ENCODE assay signal across 8 mouse cellular contexts in the genomic region with DNA sequence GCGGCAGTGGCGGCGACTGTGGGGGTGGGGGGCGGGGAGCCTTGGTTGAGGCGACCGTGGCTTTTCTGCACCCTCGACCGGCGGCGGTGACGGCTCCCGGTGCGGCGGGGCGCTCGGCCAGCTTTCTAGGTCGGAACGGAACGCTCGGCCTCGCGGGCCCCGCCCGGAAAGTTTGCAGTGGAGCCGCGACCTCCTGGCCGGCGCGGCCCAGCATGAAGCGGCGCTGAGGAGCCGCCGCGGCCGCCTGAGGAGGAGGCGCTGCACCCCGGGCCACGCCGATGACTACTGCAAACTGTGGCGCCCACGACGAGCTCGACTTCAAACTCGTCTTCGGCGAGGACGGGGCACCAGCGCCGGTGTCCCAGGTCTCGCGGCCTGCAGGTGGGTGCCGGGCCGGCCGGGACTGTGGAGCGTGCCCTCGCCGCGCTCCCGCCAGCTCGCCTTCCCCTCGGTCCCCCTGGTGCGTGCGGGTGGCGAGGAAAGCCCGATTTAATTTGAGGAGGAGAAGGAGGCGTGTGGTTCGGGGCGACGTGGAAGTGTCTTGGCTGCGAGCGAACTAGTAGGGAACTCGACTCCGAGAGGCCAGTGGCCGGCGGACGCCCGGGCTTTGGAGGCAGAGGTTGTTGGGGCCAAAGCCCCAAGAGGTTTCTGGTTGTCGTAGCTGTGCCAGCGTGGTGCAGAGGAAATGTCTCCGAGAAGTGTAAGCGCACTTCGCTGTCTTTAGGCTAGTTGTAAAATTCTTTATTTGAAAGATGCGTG. TPM values are rescaled to one million over a fixed set of nuclear protein-coding genes. Genes with fewer than 3 reads are reported as not detected.
DNase-seq lines count a peak whose midpoint lies in the region; ATAC-seq lines count a peak whose summit lies in the region.

No protein-coding gene starts in this region.

- under 1% methylated on average over 79 of the region's 83 CpGs for WGBS in liver, embryonic 16.5 days (ENCODE audit: insufficient replicate concordance)
- under 1% methylated on average over 64 of the region's 83 CpGs for WGBS in neural tube, embryonic 11.5 days

- intact Hi-C loops in left cerebral cortex, postnatal 25 days (cut with DNase I) = loop anchor here (1.0 kb wide), 1 partner anchor 48 kb away; a partner anchor contains a TSS

- H3K36me3 ChIP-seq in liver, embryonic 16.5 days (ENCODE audit: control insufficient read depth, insufficient read depth) = no peaks in the 10 kb centered on the region
- no peaks in the 10 kb centered on the region for H3K36me3 ChIP-seq in neural tube, embryonic 11.5 days (ENCODE audit: control insufficient read depth, insufficient read depth, low read length)

- peak; percentile 31 to 52 for DNase-seq in left cerebral cortex, adult 8-10 months (ENCODE audit: low spot score in 2 of 2)
- DNase-seq in left cerebral cortex, postnatal 25 days (ENCODE audit: low spot score in 2 of 2) = no peak
- peak; percentile 66 for DNase-seq in T-cell, adult 2 months (ENCODE audit: low spot score)
- peak; percentile 68 for DNase-seq in heart, postnatal 4 days
- DNase-seq in neural tube, embryonic 11.5 days (ENCODE audit: low spot score) = peak; percentile 78

- no peaks in the 10 kb centered on the region for H3K27me3 ChIP-seq in liver, embryonic 16.5 days (ENCODE audit: control insufficient read depth, insufficient read depth, low read depth, low read length)
- H3K27me3 ChIP-seq in neural tube, embryonic 11.5 days (ENCODE audit: control insufficient read depth, insufficient read depth, low read length) = no peaks in the 10 kb centered on the region

- H3K4me2 ChIP-seq in liver, embryonic 16.5 days (ENCODE audit: low read depth, low read length) = peak overlapping the region; percentile 76
- peak overlapping the region; percentile 68 for H3K4me2 ChIP-seq in neural tube, embryonic 11.5 days (ENCODE audit: low read depth)

- H3K4me3 ChIP-seq in liver, embryonic 16.5 days (ENCODE audit: low read depth, low read length) = peak overlapping the region; percentile 94
- H3K4me3 ChIP-seq in neural tube, embryonic 11.5 days (ENCODE audit: low read depth, low read length) = peak overlapping the region; percentile 87

- peak overlapping the region; percentile 95 for H3K27ac ChIP-seq in liver, embryonic 16.5 days (ENCODE audit: low read length)
- peak overlapping the region; percentile 90 for H3K27ac ChIP-seq in neural tube, embryonic 11.5 days (ENCODE audit: low read depth, low read length)

- no peaks in the 10 kb centered on the region for H3K9me3 ChIP-seq in liver, embryonic 16.5 days (replicated peaks; ENCODE audit: control insufficient read depth, low read length)
- H3K9me3 ChIP-seq in neural tube, embryonic 11.5 days (ENCODE audit: control insufficient read depth, low read length) = no peaks in the 10 kb centered on the region

- peaks cover 28% of the 10 kb centered on the region for H3K4me1 ChIP-seq in liver, embryonic 16.5 days (ENCODE audit: control insufficient read depth, low read depth, low read length)
- peaks cover 9% of the 10 kb centered on the region; the same call in 1 of the 2 replicates for H3K4me1 ChIP-seq in neural tube, embryonic 11.5 days (ENCODE audit: control insufficient read depth, insufficient read depth, low read length)

- H3K9ac ChIP-seq in liver, embryonic 16.5 days (ENCODE audit: low read depth, low read length) = peak overlapping the region; percentile 91
- peak overlapping the region; percentile 83 for H3K9ac ChIP-seq in neural tube, embryonic 11.5 days (ENCODE audit: low read length)

- ATAC-seq in erythroblast, adult 5-6 weeks (replicated peaks; ENCODE audit: low FRiP score, poor library complexity, severe bottlenecking) = peak; percentile 24; the same call in 1 of the 2 replicates
- ATAC-seq in liver, embryonic 16.5 days (ENCODE audit: low read depth) = peak; percentile 60
- ATAC-seq in neural tube, embryonic 11.5 days (ENCODE audit: insufficient read depth, low FRiP score, low TSS enrichment) = peak; percentile 82
- no peak for ATAC-seq in activated CD4-positive, CD25-positive, alpha-beta regulatory T cell, adult 4 months

RNA-seq across cellular contexts. Expression of a gene that starts 1.2 kb away (rescaled TPM):
- 10 to 100 TPM; 12.9 to 15.5 (median 14.7) TPM for total RNA-seq in left cerebral cortex, adult 8-10 months (2022)
- 10 to 100 TPM in 1 of 2 experiments, 1 to 10 TPM in 1; 9.3 to 12.2 TPM for total RNA-seq in left cerebral cortex, postnatal 25 days (2021)
- 52.2 and 56.7 TPM in 2 replicates for total RNA-seq in erythroblast, adult 5-6 weeks (2015; ENCODE audit: low replicate concordance)
- 24.5 and 32.7 TPM in 2 replicates for total RNA-seq in erythroblast, adult 5-6 weeks (2017; ENCODE audit: low replicate concordance)
- 10 to 100 TPM; 24.2 to 26.4 TPM for total RNA-seq in heart, postnatal 4 days (2021)
- polyA plus RNA-seq in liver, embryonic 16.5 days (2015; fragmentation: Nextera tagmentation; extraction: Ambion mirVana) = 2.4 and 3.0 TPM in 2 replicates
- 3.4 and 3.6 TPM in 2 replicates for polyA plus RNA-seq in neural tube, embryonic 11.5 days (2014; fragmentation: Nextera tagmentation; extraction: Ambion mirVana)
- polyA plus RNA-seq in activated CD4-positive, CD25-positive, alpha-beta regulatory T cell, adult 4 months (2017; shearing (Covaris generic)) = 10 to 100 TPM; 30.0 to 31.5 TPM

RNA-seq across cellular contexts. Expression of a gene that starts 48.1 kb away (rescaled TPM):
- total RNA-seq in left cerebral cortex, adult 8-10 months (2022) = 10 to 100 TPM; 13.9 to 16.8 (median 14.8) TPM
- total RNA-seq in left cerebral cortex, postnatal 25 days (2021) = 10 to 100 TPM; 12.8 to 13.8 TPM
- total RNA-seq in erythroblast, adult 5-6 weeks (2015; ENCODE audit: low replicate concordance) = 0.77 and 1.3 TPM in 2 replicates
- 1.9 and 6.6 TPM in 2 replicates for total RNA-seq in erythroblast, adult 5-6 weeks (2017; ENCODE audit: low replicate concordance)
- total RNA-seq in heart, postnatal 4 days (2021) = 1 to 10 TPM; 8.9 to 9.5 TPM
- polyA plus RNA-seq in liver, embryonic 16.5 days (2015; fragmentation: Nextera tagmentation; extraction: Ambion mirVana) = 8.7 and 9.6 TPM in 2 replicates
- 21.2 and 24.4 TPM in 2 replicates for polyA plus RNA-seq in neural tube, embryonic 11.5 days (2014; fragmentation: Nextera tagmentation; extraction: Ambion mirVana)
- polyA plus RNA-seq in activated CD4-positive, CD25-positive, alpha-beta regulatory T cell, adult 4 months (2017; shearing (Covaris generic)) = 10 to 100 TPM in 1 of 2 experiments, 1 to 10 TPM in 1; 9.7 to 12.1 TPM

RNA-seq across cellular contexts. Expression of a gene that starts 54.0 kb away (rescaled TPM):
- under 1 TPM in 1 of 4 experiments, not detected in 3; 0.57 TPM for total RNA-seq in left cerebral cortex, adult 8-10 months (2022)
- total RNA-seq in left cerebral cortex, postnatal 25 days (2021) = not detected
- not detected in 2 replicates for total RNA-seq in erythroblast, adult 5-6 weeks (2015; ENCODE audit: low replicate concordance)
- not detected in 2 replicates for total RNA-seq in erythroblast, adult 5-6 weeks (2017; ENCODE audit: low replicate concordance)
- not detected for total RNA-seq in heart, postnatal 4 days (2021)
- not detected in 2 replicates for polyA plus RNA-seq in liver, embryonic 16.5 days (2015; fragmentation: Nextera tagmentation; extraction: Ambion mirVana)
- not detected in 2 replicates for polyA plus RNA-seq in neural tube, embryonic 11.5 days (2014; fragmentation: Nextera tagmentation; extraction: Ambion mirVana)
- polyA plus RNA-seq in activated CD4-positive, CD25-positive, alpha-beta regulatory T cell, adult 4 months (2017; shearing (Covaris generic)) = not detected

Comparison
In these comparisons a context has a peak if more than half of its experiments do, and no peak if none do; other contexts are left out.
1. DNase-seq: peak in left cerebral cortex, adult 8-10 months (2 of 2), T-cell, adult 2 months (single experiment), heart, postnatal 4 days (single experiment) and neural tube, embryonic 11.5 days (single experiment); none in left cerebral cortex, postnatal 25 days (0 of 2).